Mouse (Mus musculus): Measurements from ENCODE around the gene Zfp869. TPM values are rescaled to one million over a fixed set of nuclear protein-coding genes. Genes with fewer than 3 reads are reported as not detected.
"Not testable (repeated sequence)": the region's sequence is repeated elsewhere in the genome, so short reads cannot be mapped to it uniquely, and the experiment has no call there.

Zfp869 gene
- polyA plus RNA-seq, 1 experiment from 2014 or later = 22.0 TPM

GRCm38 (mm10) chr8:69701810-69702209, 8.7 kb downstream of the Zfp869 start:
- no peaks in the 10 kb centered on the region for H3K4me1 ChIP-seq (replicated peaks)
- no peak overlapping the region for H3K4me2 ChIP-seq
- no peak overlapping the region for H3K4me3 ChIP-seq
- H3K9me3 ChIP-seq (replicated peaks) = peaks cover 17% of the 10 kb centered on the region
- H3K27ac ChIP-seq (ENCODE audit: poor library complexity, severe bottlenecking) = no peak overlapping the region
- WGBS = 78% methylated on average over 6 of the region's 6 CpGs
- no peak for ATAC-seq (ENCODE audit: insufficient number of reproducible peaks, low FRiP score)
- peaks cover 45% of the 10 kb centered on the region for H3K36me3 ChIP-seq
- H3K27me3 ChIP-seq (replicated peaks) = no peaks in the 10 kb centered on the region
- no peak overlapping the region for H3K9ac ChIP-seq

- not testable (repeated sequence) for H3K9ac ChIP-seq; H3K4me1 ChIP-seq (replicated peaks); H3K4me3 ChIP-seq; H3K9me3 ChIP-seq (replicated peaks); H3K27ac ChIP-seq (ENCODE audit: poor library complexity, severe bottlenecking); H3K4me2 ChIP-seq; H3K27me3 ChIP-seq (replicated peaks); ATAC-seq (ENCODE audit: insufficient number of reproducible peaks, low FRiP score)
- 65% methylated on average over 2 of the region's 2 CpGs for WGBS
- peaks cover 27% of the 10 kb centered on the region for H3K36me3 ChIP-seq
Observed at GRCm38 (mm10) chr8:69665051-69665450, 45.5 kb downstream of the Zfp869 start.

GRCm38 (mm10) chr8:69661294-69661693, 49.2 kb downstream of the Zfp869 start:
- Histone ChIP-seq H3K36me3 (peaks cover 34% of the 10 kb centered on the region), H3K9ac (no peak overlapping the region), H3K4me1 (replicated peaks) (no peaks in the 10 kb centered on the region), H3K4me2 (no peak overlapping the region), H3K4me3 (no peak overlapping the region), H3K27ac (ENCODE audit: poor library complexity, severe bottlenecking) (no peak overlapping the region), H3K9me3 (replicated peaks) (peaks cover 6% of the 10 kb centered on the region; the same call in 1 of the 2 replicates), H3K27me3 (replicated peaks) (no peaks in the 10 kb centered on the region)
- ATAC-seq (ENCODE audit: insufficient number of reproducible peaks, low FRiP score) = no peak

Other genes starting within 250 kb of the Zfp869 start
- gene Gm7697, start 187.7 kb downstream of the Zfp869 start, polyA plus RNA-seq (2016; fragmentation: Nextera tagmentation; extraction: Ambion mirVana) = not detected in 2 replicates
- 14.6 and 15.7 TPM in 2 replicates for gene Zfp868, start 85.2 kb downstream of the Zfp869 start, polyA plus RNA-seq (2016; fragmentation: Nextera tagmentation; extraction: Ambion mirVana)
- 2.0 and 2.2 TPM in 2 replicates for gene Zfp964, start 56.2 kb downstream of the Zfp869 start, polyA plus RNA-seq (2016; fragmentation: Nextera tagmentation; extraction: Ambion mirVana)
- gene Zfp963, start 39.2 kb upstream of the Zfp869 start, polyA plus RNA-seq (2016; fragmentation: Nextera tagmentation; extraction: Ambion mirVana) = 2.9 and 3.3 TPM in 2 replicates
- 0.33 TPM in 1 of 2 replicates, not detected in the other for gene Gm20422, start 64.2 kb upstream of the Zfp869 start, polyA plus RNA-seq (2016; fragmentation: Nextera tagmentation; extraction: Ambion mirVana)
- 34.4 and 36.7 TPM in 2 replicates for gene Atp13a1, start 80.4 kb upstream of the Zfp869 start, polyA plus RNA-seq (2016; fragmentation: Nextera tagmentation; extraction: Ambion mirVana)
- gene Zfp866, start 80.5 kb upstream of the Zfp869 start, polyA plus RNA-seq (2016; fragmentation: Nextera tagmentation; extraction: Ambion mirVana) = 16.9 and 18.0 TPM in 2 replicates
- gene Gmip, start 98.0 kb upstream of the Zfp869 start, polyA plus RNA-seq (2016; fragmentation: Nextera tagmentation; extraction: Ambion mirVana) = 8.5 and 8.6 TPM in 2 replicates
- gene Lpar2, start 111.7 kb upstream of the Zfp869 start, polyA plus RNA-seq (2016; fragmentation: Nextera tagmentation; extraction: Ambion mirVana) = 0.32 and 0.36 TPM in 2 replicates
- gene Pbx4, start 121.8 kb upstream of the Zfp869 start, polyA plus RNA-seq (2016; fragmentation: Nextera tagmentation; extraction: Ambion mirVana) = 4.7 TPM in 2 replicates
- 0.78 and 0.82 TPM in 2 replicates for gene Cilp2, start 177.0 kb upstream of the Zfp869 start, polyA plus RNA-seq (2016; fragmentation: Nextera tagmentation; extraction: Ambion mirVana)
- gene Tssk6, start 191.5 kb upstream of the Zfp869 start, polyA plus RNA-seq (2016; fragmentation: Nextera tagmentation; extraction: Ambion mirVana) = 1.9 and 3.1 TPM in 2 replicates
- 309 and 314 TPM in 2 replicates for gene Ndufa13, start 191.8 kb upstream of the Zfp869 start, polyA plus RNA-seq (2016; fragmentation: Nextera tagmentation; extraction: Ambion mirVana)
- 7.4 and 8.9 TPM in 2 replicates for gene Yjefn3, start 192.0 kb upstream of the Zfp869 start, polyA plus RNA-seq (2016; fragmentation: Nextera tagmentation; extraction: Ambion mirVana)